Mouse (Mus musculus): ENCODE data around the gene Akap13.

Gene Akap13

DNA sequence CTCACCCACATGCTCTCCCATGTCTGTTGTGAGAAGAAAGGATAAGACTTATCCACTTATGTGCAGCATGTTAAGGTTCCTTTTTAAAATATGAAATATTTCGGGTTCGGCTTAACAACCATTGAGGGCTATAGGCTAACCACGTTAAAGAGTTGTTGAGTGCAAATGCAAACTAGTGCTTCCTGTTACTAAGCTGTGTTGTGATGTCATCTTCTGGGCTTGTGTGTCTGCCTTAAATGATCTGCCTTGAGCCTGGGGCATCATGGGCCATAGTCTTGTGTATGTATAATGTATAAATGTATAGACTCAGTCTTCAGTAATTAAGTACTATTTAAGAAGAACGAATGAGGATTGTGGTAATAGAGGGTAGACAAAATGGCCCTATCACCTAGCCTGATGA, 104.6 kb downstream of the Akap13 start:
- DNase-seq (ENCODE audit: low spot score), result no peak

DNA sequence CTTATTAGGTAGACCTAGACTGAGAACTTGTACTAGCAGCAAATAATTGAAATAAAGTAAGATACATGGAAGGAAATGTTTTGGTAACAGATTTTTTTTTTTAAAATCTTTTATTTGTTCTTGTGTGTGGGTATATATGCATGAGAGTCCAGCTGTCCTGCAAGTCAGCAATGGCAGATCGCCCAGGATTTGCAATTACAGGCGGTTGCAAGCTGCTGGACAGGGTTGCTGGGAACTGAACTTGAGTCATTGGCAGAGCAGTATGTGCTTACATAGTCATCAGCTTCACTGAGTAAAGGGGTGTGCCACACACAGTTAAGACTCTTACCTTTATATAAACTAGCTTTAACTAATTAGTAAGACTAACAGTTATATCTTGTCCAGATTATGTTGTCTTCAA, 105.2 kb downstream of the Akap13 start:
- DNase-seq (ENCODE audit: low spot score), result no peak

DNA sequence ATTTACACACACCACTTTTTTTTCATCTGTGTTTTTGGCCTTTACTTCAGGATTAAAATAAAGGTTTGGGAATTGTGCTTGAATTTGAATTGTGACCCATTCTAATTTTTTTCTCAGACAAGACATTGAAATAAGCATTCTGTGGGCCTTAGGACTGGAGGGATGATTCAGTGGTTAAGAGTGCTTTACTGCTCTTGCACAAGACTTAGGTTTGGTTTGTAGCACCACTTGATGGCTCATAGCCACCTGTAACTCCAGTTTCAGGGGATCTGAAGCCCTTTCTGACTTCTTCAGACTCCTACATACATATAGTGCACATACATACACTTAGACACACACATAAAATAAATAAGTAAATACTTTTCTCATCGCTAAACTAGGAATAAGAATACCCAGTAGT, 105.8 kb downstream of the Akap13 start:
- DNase-seq (ENCODE audit: low spot score), result no peak

DNA sequence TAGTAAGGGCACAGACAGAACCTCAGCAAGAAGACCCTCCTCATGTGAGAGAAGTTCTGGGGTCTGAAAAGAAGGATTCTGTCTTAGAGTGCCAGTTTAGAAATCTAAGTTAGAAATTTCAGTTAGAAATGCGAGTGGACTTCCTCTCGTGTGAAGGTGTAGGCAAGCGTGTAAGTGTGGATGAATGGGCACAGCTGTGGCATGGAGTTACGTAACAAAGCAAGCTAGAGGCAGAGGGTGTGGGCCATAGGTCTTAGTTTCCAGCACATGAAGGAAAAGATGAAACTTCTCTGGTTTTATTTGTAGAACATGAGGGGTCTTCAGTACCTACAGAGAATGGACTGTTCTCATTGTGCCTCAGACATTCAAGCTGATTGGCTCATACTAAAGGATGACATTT, 112.9 kb downstream of the Akap13 start:
- DNase-seq (ENCODE audit: low spot score), result no peak

DNA sequence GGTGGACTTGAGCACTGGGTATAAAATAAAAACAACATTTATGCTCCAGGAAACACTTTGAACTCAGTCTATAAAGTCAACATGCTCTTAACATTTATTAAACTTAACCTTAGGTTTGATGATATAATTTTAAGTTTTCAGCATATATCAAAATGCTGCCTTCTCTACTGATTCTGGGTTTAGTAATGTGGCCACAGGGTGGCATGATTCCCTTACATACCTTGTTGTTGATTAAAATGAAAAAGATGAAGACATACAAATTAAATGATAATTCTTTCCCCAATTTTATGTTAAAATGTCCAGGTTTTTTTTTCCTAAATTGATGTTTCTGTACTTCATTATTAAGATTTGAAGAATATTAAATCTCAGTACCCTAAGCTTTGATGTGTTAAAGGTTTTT, 113.5 kb downstream of the Akap13 start:
- DNase-seq (ENCODE audit: low spot score), result no peak

DNA sequence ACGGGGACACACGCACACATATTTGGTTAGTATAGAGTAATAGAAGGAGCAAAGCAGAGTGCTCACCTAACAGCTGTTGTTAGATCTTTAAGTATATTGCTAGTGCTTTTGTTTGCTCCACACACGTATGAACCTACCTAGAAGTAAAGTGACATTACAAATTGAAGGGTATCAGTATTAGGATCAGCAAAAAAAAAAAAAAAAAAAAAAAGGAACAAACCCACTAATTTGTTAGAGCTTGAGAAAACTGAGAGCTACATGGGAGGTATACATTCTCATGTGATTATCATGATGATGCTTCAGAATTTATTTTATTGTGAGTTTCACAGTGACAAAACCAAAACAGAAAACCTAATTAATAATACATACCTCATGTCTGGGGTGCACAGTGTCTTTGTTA, 114.9 kb downstream of the Akap13 start:
- no peak for DNase-seq (ENCODE audit: low spot score)

DNA sequence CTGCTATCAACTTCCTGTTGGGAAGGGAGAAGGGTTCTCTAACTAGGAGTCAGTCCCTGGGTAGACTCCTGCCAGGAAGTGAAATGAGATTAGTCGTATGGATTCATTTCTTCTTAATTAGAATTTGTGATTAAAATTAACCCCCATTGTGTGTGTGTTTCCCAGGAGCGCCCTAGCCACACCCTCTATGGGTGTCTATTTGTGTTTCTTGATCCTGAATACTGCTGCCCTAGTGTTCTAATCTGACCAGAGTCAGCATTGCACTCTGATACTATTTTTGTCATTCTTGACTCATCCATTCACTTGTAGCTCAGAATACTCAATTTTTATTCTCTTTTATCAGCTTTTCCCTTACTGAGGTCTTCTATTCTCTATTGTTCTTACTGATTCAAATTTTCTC, 115.7 kb downstream of the Akap13 start:
- DNase-seq (ENCODE audit: low spot score), result no peak

DNA sequence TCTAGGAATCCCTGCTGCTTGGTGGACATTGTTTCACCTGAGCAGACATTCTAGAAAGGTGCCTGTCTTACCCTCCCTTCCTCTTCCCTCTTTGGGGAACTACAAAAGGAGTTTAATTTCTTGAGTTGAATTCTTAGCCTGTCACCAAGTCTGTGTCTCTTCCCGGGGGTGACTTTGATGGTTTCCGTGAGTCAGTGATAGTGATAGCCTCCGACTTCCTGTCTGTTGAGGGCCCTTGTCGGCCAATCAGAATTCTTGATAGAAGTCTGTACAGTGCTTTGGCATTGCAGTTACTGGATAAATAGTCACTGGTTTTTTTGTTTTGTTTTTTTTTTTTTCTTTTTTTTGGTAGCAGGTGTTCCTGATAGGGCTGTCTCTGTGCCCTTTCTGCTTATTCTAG, 116.8 kb downstream of the Akap13 start:
- DNase-seq (ENCODE audit: low spot score), result no peak

DNA sequence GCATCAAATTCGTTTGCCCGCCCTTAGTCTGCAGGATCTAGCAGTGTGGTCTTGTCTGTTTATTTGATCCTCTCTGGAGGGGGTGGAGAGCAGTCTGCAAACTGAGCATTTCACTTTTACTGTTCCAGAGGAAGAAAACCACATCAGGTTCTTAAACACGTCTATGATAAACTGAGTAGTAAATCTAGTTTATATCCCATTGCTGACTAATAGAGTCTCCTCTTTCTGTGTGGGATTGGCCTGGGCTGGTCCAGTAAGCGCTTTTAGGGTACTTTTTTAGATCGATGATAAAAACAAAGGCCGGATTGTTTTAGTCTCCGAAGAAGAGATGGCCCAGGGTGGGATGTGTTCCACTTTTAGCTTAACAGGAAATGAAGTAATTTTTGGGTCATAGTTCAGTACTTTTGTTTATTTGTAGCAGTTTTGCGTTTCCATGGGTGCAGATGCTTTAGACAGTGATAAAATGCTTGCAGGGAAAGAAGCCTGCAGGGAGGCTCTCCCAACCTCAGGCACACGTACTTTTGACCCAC, 119.9 kb downstream of the Akap13 start:
- DNase-seq (ENCODE audit: low spot score), result peak; percentile 83

DNA sequence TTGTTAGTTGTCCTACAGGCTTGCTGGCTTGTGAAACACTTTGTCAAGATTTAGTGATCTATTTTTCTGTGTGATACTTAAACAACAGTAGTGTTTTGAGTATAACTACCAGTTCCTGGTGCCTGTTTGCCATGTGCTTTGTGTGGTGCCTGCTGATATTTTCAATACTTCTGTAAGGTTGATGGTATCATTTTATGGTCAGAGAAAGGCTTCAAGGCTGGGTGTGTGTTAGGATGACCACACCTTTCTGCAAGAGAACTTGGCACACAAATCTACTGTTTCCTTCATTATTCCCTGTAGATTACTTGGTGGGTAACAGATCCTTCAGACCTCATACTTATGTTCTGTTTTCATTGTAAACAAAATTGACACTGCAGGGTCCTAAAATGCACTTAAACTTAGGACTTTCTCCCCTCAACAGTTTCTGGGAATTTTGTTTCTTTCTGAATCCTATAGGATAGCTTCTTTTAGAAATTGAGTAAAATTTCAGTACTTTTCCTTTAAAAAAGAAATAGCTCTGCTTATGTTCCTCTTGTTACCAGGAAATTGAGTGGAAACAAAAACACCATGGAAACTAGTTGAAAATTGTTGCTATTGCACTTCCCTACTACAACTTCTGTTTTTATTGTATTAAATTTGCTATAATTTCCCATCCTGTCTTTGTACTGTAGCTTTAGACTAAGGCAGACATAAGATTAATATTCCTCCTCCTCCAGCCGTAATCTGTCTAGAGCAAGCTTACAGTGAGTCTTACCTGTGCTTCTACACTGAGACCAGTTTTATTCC, 120.7 kb downstream of the Akap13 start:
- DNase-seq (ENCODE audit: low spot score), result no peak

DNA sequence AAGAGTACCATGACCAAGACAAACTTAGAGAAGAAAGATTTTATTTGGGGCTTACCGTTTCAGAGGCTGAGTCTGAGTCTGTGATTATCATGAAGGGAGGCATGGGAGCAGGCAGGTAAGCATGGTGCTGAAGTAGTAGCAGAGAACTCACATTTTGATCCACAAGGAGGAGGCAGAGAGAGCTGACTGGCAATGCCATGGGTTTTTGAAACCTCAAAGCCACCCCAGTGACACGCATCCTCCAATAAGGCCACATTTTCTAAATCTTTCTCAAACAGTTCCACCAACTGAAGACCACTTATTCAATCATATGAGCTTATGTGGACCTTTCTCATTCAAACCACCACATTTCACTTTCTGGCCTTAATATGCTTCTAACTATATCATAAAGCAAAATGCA, 121.5 kb downstream of the Akap13 start:
- DNase-seq (ENCODE audit: low spot score), result no peak

DNA sequence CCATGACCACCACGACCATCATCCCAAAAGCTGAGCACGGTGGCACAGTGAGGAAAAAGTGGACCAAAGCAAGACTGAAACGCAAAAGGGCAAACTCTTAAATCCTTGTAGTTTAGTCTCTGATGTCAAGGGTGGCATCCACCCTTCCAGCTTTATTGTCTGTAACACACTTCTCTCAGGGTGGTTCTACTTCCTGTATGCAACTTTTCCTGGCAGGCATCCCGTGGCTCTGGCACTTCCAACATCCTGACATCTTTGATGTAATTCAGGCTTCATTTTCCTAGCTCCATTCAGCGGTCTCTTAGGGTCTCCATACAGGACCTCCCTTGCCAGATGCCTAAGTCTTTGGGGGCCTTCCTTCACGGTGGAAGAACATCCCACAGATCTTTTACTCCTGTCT, 122.0 kb downstream of the Akap13 start:
- no peak for DNase-seq (ENCODE audit: low spot score)

DNA sequence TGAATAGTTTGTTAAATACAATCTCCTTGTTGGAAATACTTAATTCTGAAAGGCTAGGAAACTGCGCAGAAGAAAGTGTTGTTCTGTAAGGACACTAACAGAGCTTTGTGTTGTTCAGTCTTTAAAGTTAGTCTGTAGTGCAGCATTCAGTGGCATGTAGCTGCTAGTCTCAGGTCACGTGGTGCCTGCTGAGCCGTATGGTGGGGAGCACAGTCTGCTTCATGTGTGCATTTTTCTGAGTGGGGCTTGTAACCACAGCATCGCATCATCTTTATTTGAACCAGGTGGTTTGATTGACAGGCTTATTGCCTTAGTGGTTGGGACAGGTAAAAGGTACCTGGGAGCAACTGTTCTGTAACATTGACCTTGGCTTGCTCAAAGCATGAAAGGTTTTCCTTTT, 123.3 kb downstream of the Akap13 start:
- DNase-seq (ENCODE audit: low spot score), result no peak

DNA sequence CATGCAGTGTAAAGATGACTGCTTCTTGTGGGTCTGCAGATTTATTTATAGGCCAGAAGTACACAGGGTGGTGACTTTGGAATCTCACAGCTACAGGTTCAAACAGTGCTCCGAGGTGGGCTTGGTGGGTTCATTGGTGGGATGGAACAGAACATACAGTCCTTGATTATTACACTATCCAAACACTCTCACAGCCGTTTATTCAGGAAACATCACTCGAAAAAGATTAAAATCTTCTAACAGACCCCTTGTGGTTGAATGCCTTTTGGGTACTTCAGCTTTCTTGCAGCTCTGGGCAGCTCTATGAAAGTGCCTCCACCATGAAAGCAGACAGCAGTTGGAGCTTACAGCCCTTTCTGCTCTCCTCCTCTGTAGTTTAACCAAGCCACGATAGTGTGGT, 126.8 kb downstream of the Akap13 start:
- DNase-seq (ENCODE audit: low spot score), result no peak

DNA sequence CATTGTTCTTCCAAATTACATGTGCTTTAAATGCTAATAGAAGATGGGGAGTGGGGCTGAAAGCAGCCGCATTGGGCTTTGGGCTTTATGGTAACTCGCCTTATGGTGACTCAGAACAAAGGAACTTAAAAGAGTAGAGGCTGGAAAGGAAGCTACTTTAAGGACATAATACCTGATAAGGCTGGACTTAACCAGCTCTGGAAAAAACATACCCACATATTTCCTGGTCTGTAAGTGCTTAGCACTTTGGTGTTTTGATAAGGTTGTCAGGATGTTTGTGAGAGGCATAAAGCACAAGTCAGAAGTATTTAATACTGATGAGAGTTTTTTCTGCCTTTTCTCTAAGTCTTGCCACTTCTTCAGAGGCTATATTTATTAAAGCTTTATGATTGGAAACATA, 128.8 kb downstream of the Akap13 start:
- no peak for DNase-seq (ENCODE audit: low spot score)

DNA sequence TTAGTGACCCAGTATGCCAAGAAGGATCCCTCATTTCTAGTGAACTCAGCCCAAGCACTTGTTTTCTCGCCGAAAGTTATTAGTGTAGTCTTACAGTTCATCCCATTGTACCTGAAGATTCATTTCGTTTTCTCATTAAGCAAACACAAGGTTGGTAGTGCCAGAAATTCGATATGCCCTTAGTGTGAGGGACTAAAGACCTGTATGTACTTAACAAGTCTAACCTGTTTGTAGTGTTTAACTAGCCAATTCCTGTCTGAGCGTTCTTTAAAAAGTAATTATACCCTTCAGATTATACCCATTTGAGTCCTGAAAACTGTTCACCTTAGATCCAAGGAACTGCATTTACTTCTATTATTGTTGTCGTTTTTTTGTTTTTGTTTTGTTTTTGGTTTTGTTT, 130.1 kb downstream of the Akap13 start:
- no peak for DNase-seq (ENCODE audit: low spot score)

DNA sequence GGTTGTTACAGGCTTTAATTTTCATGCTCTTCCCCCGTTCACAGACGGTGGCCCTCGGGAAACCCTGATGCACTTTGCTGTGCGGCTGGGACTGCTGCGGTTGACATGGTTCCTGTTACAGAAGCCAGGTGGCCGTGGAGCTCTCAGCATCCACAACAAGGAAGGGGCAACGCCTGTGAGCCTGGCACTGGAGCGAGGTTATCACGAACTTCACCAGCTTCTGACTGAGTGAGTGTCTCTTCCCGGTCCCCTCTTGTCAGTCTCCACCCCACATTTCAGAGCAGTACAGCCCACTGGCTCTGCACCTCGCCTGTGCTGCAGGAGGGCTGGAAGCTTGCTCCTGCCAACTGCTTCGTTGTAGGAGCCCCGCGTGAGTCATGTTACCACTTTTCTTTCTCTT, 130.8 kb downstream of the Akap13 start:
- no peak for DNase-seq (ENCODE audit: low spot score)

DNA sequence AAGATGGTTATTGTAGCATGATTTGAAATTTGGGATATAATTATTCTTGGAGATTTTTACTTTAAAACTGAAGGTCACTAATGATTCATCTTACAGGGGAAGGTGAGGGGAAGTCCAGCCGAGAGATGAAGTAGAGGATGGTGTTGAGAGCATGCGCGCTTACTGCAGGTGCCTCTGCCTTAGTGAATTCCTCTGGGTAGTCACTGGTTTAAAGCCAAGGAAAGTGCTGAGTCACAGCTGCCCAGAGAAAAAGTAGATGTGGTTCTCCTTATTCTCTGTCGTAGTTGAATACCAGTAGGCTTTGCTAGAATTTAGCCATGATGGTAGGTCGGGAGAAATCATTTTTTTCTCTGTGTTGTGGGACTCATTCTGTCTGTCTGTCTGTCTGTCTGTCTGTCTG, 132.4 kb downstream of the Akap13 start:
- DNase-seq (ENCODE audit: low spot score), result no peak

DNA sequence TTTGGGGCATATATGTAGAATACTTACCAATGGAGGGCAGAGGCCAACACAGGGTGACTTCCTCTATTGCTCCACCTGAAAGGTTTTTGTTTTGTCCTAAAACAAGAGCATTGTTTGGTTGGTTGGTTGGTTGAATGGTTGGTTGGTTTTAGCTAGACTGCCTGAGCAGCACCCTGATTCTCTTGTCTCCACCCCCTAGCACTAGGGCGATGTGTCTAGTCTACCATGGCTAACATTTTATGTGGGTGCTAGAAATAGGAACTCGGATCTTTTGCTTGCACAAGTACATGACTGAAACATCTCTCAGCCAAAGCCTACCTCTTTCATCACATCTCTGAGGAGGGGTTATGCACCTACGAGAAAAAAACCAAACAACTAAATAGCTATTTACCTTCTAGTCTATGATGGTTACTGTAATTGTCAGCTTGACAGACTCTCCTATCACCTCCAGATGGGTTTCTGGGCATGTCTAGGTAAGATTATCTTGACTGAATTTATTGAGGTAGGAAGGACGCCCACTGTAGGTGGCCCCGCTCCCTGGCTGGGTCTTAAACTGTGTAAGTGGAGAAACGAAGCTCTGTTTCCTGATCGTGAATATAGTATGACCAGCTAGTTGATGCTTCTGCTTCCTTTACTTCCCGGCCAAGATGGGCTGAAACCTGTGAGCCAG, 134.1 kb downstream of the Akap13 start:
- no peak for DNase-seq (ENCODE audit: low spot score)

DNA sequence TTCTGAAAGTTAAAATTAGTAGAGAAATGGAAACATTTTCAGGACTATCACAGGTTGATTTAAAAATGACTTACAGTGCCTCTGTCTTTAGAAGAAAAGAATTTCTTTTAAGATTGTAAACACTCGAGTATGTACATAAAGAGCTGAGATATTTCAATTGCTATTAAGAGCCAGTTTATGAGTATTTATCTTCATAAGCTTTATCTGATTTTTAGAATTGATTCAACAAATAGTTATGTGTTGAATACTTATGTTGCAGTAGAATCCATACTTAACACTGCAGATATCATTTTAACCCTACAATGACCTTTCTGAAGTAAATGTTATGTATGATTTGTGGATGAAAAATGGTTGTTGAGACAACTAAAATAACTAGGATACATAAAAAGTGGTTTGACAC, 136.6 kb downstream of the Akap13 start:
- no peak for DNase-seq (ENCODE audit: low spot score)

DNA sequence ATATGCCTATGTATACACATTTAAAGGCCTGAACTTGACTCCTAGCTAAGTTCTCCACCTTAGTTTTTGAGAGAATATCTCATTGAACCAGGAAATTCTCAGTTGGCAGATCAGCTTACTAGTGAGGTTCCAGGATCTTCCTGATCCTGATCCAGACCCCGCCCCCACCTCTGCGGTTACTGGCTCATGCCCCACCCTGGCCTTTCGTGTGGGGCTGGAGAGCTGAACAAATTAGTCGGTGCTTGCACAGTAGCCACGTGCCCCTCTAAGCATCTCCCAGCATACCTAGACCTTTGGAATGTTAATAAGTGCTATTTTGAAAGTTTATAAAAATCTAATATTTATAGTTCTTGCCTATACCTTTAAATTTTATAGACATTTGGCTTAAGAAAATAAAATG, 139.5 kb downstream of the Akap13 start:
- no peak for DNase-seq (ENCODE audit: low spot score)

DNA sequence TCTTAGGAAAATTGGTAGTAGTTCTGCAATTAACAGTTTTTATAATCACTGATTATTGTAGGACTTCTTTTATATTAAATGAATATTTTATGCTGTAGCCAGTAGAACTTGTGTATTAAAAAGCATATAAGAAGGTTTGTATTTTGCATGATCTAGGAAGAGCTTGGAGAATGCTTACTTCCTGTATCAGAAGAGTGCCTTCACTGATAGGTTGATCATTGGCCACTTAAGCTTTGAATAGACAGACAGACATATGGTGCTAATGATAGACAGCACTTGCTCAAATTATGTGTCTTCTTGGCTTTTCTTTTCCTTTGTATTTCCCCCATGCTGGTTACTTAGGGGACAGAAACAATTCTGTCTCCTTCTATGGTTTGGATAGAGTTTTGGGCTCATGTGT, 139.9 kb downstream of the Akap13 start:
- no peak for DNase-seq (ENCODE audit: low spot score)

DNA sequence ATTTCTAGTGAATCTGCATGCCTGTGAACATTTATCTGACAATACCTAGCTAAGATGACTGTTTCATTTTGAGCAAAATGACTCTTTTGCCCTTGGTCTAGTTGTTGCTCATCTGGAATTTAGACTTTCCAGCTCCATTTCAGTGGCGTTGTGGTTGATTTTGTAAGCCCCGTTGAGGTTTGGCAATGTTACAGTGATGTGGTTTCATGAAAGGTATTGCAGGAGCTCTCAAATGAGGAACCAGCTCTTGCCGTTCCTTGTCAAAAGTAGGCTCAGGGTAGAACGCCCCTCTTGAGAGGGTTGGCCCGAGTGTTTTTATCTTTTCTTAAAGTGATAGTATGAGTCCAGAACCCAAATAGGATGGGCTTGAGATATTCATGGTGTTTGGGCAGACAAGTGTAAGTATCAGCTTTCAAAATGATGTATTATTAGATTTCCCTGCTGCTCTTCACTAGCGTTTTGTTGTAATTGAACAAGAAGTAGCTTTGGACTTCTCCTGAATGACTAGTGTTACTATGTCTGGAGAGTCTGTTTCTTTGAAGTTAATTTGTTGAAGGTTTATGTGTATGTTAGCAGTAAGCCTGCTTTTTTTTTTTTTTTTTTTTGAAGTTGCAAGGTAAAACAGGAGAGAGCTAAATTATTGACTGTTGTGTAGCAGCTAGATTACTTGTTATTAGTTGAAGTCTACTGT, 140.9 kb downstream of the Akap13 start:
- DNase-seq (ENCODE audit: low spot score), result no peak

Data from embryo, embryonic 10.5 days (tissue).